Mouse (Mus musculus) kidney, embryonic 16.5 days (tissue): ENCODE results near the gene Fmnl3. TPM values are rescaled to one million over a fixed set of nuclear protein-coding genes. Genes with fewer than 3 reads are reported as not detected.

ENCODE experiments used
- ATAC-seq: fragments of 200-750 bp; cut with Nextera tagmentation; 2 replicates; pipeline ENCODE4 v1.8.0; 2017; ENCODE audit warnings: moderate TSS enrichment; ENCODE audit not compliant: low FRiP score, low TSS enrichment
- H3K27ac ChIP-seq: fragments of 300-500 bp; sonication (generic); 2 replicates; pipeline ENCODE4 v1.5.1; 2014; ENCODE audit warnings: low read length
- H3K27me3 ChIP-seq: fragments of 300-500 bp; sonication (generic); 2 replicates; pipeline ENCODE4 v1.6.1; 2014; ENCODE audit warnings: low read length, control low read depth, mixed read lengths; ENCODE audit not compliant: insufficient read depth
- H3K36me3 ChIP-seq: fragments of 300-500 bp; sonication (generic); 2 replicates; pipeline ENCODE4 v1.6.1; 2014; ENCODE audit warnings: low read length, control low read depth, mixed read lengths; ENCODE audit not compliant: insufficient read depth
- H3K4me1 ChIP-seq: fragments of 300-500 bp; sonication (generic); 2 replicates; pipeline ENCODE4 v1.6.1; 2014; ENCODE audit warnings: low read length, control low read depth, mixed read lengths; ENCODE audit not compliant: insufficient read depth
- H3K4me2 ChIP-seq: fragments of 300-500 bp; sonication (generic); replicated peaks from 2 replicates; pipeline ENCODE4 v1.6.1; 2014; ENCODE audit warnings: low read depth, low read length
- H3K4me3 ChIP-seq: fragments of 300-500 bp; sonication (generic); 2 replicates; pipeline ENCODE4 v1.5.1; 2014; ENCODE audit warnings: mild to moderate bottlenecking, low read length
- H3K9ac ChIP-seq: fragments of 300-500 bp; sonication (generic); replicated peaks from 2 replicates; pipeline ENCODE4 v1.6.1; 2014; ENCODE audit warnings: low read length
- H3K9me3 ChIP-seq: fragments of 300-500 bp; sonication (generic); 2 replicates; pipeline ENCODE4 v1.6.1; 2016; ENCODE audit warnings: low read length, control low read depth
- WGBS: fragments of 180-500 bp; shearing (Covaris S2); extraction: QIAGEN DNeasy Blood & Tissue Kit; methylation state at CpG from one replicate; pipeline ENCODE4 v1.1.7; 2014; 5-methylcytosine and 5-hydroxymethylcytosine counted together
- polyA plus RNA-seq: library from polyadenylated mRNA; unstranded; fragments of >200 nt; fragmentation: Nextera tagmentation; extraction: Ambion mirVana; gene quantifications from 2 replicates; pipeline ENCODE4 v1.2.1, GENCODE M21; 2015

Fmnl3 gene
- polyA plus RNA-seq, 1 experiment from 2014 or later, result 27.1 TPM

GRCm38 (mm10) chr15:99316314-99317266 lies 53.7 kb downstream of the Fmnl3 start:
- ATAC-seq, result no peak
- 61% methylated on average over 16 of the region's 16 CpGs for WGBS
- H3K9me3 ChIP-seq, result no peaks in the 10 kb centered on the region
- H3K4me2 ChIP-seq, result no peak overlapping the region
- H3K4me3 ChIP-seq, result no peak overlapping the region
- H3K4me1 ChIP-seq, result peaks cover 26% of the 10 kb centered on the region
- H3K27ac ChIP-seq, result peak overlapping the region; percentile 70
- no peaks in the 10 kb centered on the region for H3K27me3 ChIP-seq
- H3K36me3 ChIP-seq, result peaks cover 63% of the 10 kb centered on the region
- H3K9ac ChIP-seq, result 0 out of 2 replicates have a peak overlapping the region, but pooled peaks have one; percentile 36

GRCm38 (mm10) chr15:99314891-99315290 lies 55.4 kb downstream of the Fmnl3 start:
- Histone ChIP-seq H3K4me1 (peaks cover 14% of the 10 kb centered on the region; the same call in 1 of the 2 replicates), H3K9me3 (no peaks in the 10 kb centered on the region), H3K9ac (no peak overlapping the region), H3K4me3 (no peak overlapping the region), H3K36me3 (peaks cover 58% of the 10 kb centered on the region), H3K27ac (0 out of 2 replicates have a peak overlapping the region, but pooled peaks have one; percentile 8), H3K4me2 (no peak overlapping the region), H3K27me3 (no peaks in the 10 kb centered on the region)
- 87% methylated on average over 16 of the region's 16 CpGs for WGBS
- no peak for ATAC-seq

DNA sequence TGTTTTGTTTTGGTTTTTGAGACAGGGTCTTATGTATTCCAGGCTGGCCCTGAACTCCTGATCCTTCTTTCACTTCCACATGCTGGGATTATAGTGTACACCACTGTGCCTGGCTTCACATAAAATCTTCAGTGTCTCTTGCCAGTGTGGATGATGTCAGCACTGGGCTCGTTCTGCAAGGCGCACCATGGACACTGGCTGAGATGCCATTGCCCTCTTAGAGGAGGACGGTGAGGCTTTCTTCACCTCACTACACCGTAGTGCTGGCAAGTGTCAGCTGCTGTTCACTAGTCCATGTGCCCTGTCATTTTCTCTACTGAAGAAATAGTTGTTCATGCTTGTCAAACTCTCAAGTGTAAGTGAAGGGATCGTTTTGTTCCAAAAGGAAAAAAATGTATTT lies 59.7 kb downstream of the Fmnl3 start:
- Histone ChIP-seq H3K4me3 (no peak overlapping the region), H3K4me1 (no peaks in the 10 kb centered on the region), H3K9me3 (no peaks in the 10 kb centered on the region), H3K9ac (no peak overlapping the region), H3K36me3 (peaks cover 63% of the 10 kb centered on the region), H3K4me2 (no peak overlapping the region), H3K27ac (no peak overlapping the region), H3K27me3 (no peaks in the 10 kb centered on the region)
- WGBS, result 94% methylated on average over 5 of the region's 5 CpGs
- ATAC-seq, result no peak

GRCm38 (mm10) chr15:99309549-99309948 lies 60.7 kb downstream of the Fmnl3 start:
- 89% methylated on average over 9 of the region's 9 CpGs for WGBS
- no peaks in the 10 kb centered on the region for H3K27me3 ChIP-seq
- no peak overlapping the region for H3K4me3 ChIP-seq
- H3K27ac ChIP-seq, result no peak overlapping the region
- H3K9me3 ChIP-seq, result no peaks in the 10 kb centered on the region
- H3K4me2 ChIP-seq, result no peak overlapping the region
- no peak overlapping the region for H3K9ac ChIP-seq
- no peaks in the 10 kb centered on the region for H3K4me1 ChIP-seq
- no peak for ATAC-seq
- H3K36me3 ChIP-seq, result peaks cover 62% of the 10 kb centered on the region

DNA sequence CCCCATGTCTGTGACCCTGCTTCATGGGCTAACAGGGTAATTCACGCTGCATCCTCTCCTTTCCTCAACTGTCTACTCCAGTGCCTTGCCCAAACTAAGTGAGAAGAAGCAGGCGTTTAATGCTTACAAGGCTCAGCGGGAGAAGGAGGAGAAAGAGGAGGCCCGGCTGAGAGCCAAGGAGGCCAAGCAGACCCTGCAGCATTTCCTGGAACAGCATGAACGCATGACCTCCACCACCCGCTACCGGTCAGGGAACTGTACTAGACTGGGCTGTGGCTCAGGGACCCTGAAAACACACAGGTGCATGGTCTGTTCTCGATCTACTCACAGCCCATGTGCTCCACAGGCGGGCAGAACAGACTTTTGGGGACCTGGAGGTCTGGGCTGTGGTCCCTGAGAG lies 62.8 kb downstream of the Fmnl3 start:
- Histone ChIP-seq H3K9ac (no peak overlapping the region), H3K27ac (no peak overlapping the region), H3K9me3 (no peaks in the 10 kb centered on the region), H3K4me2 (no peak overlapping the region), H3K4me1 (no peaks in the 10 kb centered on the region), H3K27me3 (no peaks in the 10 kb centered on the region), H3K4me3 (no peak overlapping the region), H3K36me3 (peaks cover 61% of the 10 kb centered on the region)
- ATAC-seq, result no peak
- WGBS, result 73% methylated on average over 9 of the region's 9 CpGs

- H3K9me3 ChIP-seq, result no peaks in the 10 kb centered on the region
- peaks cover 19% of the 10 kb centered on the region for H3K4me1 ChIP-seq
- no peak for ATAC-seq
- H3K27ac ChIP-seq, result peak overlapping the region; percentile 94
- H3K27me3 ChIP-seq, result no peaks in the 10 kb centered on the region
- no peaks in the 10 kb centered on the region for H3K36me3 ChIP-seq
- H3K4me2 ChIP-seq, result peak overlapping the region; percentile 58
- peak overlapping the region; percentile 82; the same call in 1 of the 2 replicates for H3K4me3 ChIP-seq
- 36% methylated on average over 5 of the region's 5 CpGs for WGBS
- peak overlapping the region; percentile 25; the same call in 1 of the 2 replicates for H3K9ac ChIP-seq
These were observed 74.1 kb downstream of the Fmnl3 start for GRCm38 (mm10) chr15:99296213-99296612.

GRCm38 (mm10) chr15:99295484-99295981 lies 74.7 kb downstream of the Fmnl3 start, which contains the start of gene Fam186b:
Gene Fam186b (minus strand): TSS chr15:99295888.
- Histone ChIP-seq H3K4me1 (peaks cover 19% of the 10 kb centered on the region), H3K9me3 (no peaks in the 10 kb centered on the region), H3K27me3 (no peaks in the 10 kb centered on the region), H3K36me3 (no peaks in the 10 kb centered on the region), H3K9ac (peak within 1 kb of the TSS; percentile 78), H3K4me3 (peak within 1 kb of the TSS; percentile 82), H3K27ac (peak within 1 kb of the TSS; percentile 94), H3K4me2 (peak within 1 kb of the TSS; percentile 58)
- ATAC-seq, result peak; percentile 50
- under 1% methylated on average over 14 of the region's 17 CpGs for WGBS

GRCm38 (mm10) chr15:99294813-99295374 lies 75.4 kb downstream of the Fmnl3 start, which contains the start of gene Prpf40b:
Gene Prpf40b (plus strand): TSS chr15:99295087.
- Histone ChIP-seq H3K9ac (peak within 1 kb of the TSS; percentile 78), H3K4me3 (peak within 1 kb of the TSS; percentile 82), H3K9me3 (no peaks in the 10 kb centered on the region), H3K27ac (peak within 1 kb of the TSS; percentile 94), H3K4me2 (peak within 1 kb of the TSS; percentile 58), H3K4me1 (peaks cover 19% of the 10 kb centered on the region), H3K36me3 (no peaks in the 10 kb centered on the region), H3K27me3 (no peaks in the 10 kb centered on the region)
- WGBS, result 1% methylated on average over 47 of the region's 64 CpGs
- ATAC-seq, result peak; percentile 97

DNA sequence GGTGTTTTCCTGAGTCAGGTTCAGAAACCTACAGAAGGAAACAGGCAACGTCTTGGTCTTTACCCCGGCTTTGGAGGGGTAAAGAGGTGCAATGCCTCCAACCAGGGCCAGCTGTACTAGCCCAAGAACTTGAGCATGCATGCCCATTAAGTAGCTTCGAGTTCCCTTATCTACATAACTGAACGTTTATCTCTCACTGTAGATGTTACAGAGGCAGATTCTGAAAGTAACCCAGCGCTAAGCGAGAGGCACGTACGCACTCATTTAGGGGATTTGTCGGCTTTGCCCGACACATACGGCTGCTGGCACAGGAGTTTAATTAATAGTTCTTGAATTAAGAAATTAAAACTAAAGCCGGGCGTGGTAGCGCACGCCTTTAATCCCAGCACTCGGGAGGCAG lies 76.0 kb downstream of the Fmnl3 start:
- H3K4me3 ChIP-seq, result peak overlapping the region; percentile 82
- H3K27me3 ChIP-seq, result no peaks in the 10 kb centered on the region
- peak overlapping the region; percentile 58 for H3K4me2 ChIP-seq
- WGBS, result 20% methylated on average over 16 of the region's 16 CpGs
- H3K9me3 ChIP-seq, result no peaks in the 10 kb centered on the region
- peak overlapping the region; percentile 78 for H3K9ac ChIP-seq
- no peaks in the 10 kb centered on the region for H3K36me3 ChIP-seq
- peaks cover 19% of the 10 kb centered on the region for H3K4me1 ChIP-seq
- peak overlapping the region; percentile 94; the same call in 1 of the 2 replicates for H3K27ac ChIP-seq
- peak; percentile 17; the same call in 1 of the 2 replicates for ATAC-seq
